Mouse (Mus musculus): ENCODE measurements around the gene Rfpl4. TPM values are rescaled to one million over a fixed set of nuclear protein-coding genes. Genes with fewer than 3 reads are reported as not detected.
"Not testable (repeated sequence)": the region's sequence is repeated elsewhere in the genome, so short reads cannot be mapped to it uniquely, and the experiment has no call there.

Rfpl4 gene
- not detected for total RNA-seq (2021)
- long read RNA-seq, experiment 1: 0 reads
- long read RNA-seq, experiment 2: 0 reads

- DNase-seq (ENCODE audit: low spot score in 2 of 2): no peak
Observed at GRCm38 (mm10) chr7:5116850-5117249, at the start of gene Rfpl4. Gene Rfpl4 (minus strand): TSS chr7:5116950.

DNA sequence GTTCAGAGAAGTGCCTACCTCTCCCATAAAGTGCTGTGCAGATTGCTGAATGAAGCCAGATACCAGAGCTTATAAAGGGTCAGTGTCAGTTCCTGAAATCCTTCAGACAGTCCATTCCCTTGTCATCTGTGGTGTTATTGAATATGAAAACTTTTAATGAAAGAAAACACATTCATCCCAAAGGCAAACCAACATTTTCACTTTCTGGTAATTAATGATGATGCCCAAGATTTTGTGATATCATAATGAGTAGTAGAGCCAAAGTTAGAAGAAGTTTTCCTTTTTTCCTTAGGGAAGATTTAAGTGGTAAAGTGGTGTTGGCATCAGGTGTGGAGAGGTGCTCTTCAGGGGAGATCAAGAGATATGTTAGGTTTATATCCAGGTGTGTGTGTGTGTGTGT is 32.8 kb upstream of the Rfpl4 start, which contains the start of gene Vmn1r55:
TSS of gene Vmn1r55 (minus strand) at position 101 of the 400 bp plus-strand sequence.
- not testable (repeated sequence) for DNase-seq (ENCODE audit: low spot score in 2 of 2)

DNA sequence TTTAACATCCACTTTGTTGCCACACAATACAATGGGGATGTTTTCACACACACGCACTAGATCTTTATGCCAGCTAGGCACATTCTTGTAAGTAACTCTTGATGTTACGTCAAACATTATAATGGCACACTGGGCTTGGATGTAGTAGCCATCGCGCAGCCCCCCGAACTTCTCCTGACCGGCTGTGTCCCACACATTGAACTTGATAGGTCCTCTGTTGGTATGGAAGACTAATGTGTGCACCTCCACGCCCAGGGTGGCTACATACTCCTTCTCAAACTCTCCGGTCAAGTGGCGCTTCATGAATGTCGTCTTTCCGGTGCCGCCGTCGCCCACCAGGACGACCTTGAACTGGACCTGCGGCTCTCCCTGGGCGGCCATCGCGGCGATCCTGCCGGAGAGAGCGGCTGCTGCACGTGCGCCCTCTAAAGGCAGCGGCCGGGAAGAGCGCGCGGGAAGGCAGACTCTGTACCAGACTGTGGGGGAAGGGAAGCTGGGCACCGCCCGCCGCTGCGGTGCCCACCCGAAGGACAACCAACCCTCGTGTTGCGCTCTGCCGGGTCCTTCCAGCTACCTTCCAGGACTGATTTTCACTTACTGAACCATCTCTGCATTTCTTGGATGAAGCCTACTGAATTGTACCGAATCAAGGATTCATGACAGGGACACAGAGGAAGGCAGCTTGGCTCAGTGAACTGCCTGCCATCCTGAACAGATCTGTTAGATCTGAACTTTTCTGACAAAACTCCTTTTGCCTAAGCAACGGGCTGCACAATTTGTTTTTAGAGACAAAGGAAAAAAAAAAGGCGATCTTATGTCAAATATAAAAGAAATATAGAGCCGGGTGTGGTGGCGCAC is 9.0 kb upstream of the Rfpl4 start, which contains the start of gene Rasl2-9:
TSS of gene Rasl2-9 (minus strand) at position 402 of the 858 bp plus-strand sequence.
- DNase-seq (ENCODE audit: low spot score in 2 of 2): peak; percentile 80 to 85

DNA sequence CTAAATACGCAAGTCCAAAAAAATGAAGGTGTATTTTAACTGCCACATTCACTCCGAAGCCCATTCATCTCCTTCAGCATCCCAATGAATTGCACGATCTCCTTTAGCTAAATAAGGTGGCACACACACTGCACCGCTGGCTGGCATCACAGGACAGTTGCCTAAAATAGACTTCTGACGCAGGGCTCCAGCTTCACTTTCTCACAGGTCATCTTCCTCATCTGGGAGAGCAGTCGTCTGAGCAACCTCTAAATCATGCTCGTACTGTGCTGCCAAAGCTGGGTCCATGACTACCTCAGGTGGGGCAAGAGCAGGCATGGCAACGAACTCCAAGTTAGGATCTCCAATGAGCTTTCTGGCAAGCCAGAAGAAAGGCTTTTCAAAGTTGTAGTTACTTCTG is 8.3 kb upstream of the Rfpl4 start:
- DNase-seq (ENCODE audit: low spot score in 2 of 2): no peak

- no peak for DNase-seq (ENCODE audit: low spot score in 2 of 2)
Observed at GRCm38 (mm10) chr7:5112701-5113100, 4.0 kb downstream of the Rfpl4 start.

DNA sequence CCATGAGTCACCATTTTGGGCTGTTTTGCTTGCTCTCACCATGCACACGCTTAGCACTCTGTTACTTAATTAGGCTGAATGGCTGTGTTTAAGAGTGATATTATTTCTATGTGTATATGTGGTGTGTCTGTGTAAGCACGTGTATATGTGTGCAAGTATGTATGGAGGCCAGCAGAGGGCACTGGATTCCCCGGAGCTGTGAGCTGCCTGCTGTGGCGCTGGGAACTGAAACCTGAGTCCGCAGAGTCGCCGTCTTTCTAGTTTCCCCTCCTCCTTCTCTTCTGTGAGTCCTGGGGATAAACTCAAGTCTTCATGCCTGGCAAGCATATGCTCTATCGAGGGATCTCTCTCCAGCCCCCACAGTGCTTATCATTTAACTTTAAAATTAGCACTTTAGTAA is 7.4 kb downstream of the Rfpl4 start:
- DNase-seq (ENCODE audit: low spot score in 2 of 2): no peak

DNA sequence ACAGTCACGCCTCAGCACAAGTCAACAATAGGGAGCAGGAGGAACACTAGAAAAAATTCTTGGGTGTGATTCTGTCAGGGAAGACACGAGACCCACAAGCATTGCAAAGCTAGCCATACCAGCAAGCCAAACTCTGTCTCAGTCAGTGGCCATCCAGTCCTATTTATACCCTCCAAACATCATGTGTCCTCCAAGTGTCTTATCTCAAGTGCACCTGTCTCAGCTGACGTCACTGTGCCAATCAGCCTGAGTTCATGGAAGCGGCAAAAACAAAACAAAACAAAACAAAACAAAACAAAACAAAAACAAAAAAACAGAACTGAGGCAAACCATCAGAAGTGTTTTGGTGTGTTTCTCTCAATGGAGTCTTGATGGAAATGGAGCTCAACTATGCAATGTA is 8.5 kb downstream of the Rfpl4 start:
- no peak for DNase-seq (ENCODE audit: low spot score in 2 of 2)

DNA sequence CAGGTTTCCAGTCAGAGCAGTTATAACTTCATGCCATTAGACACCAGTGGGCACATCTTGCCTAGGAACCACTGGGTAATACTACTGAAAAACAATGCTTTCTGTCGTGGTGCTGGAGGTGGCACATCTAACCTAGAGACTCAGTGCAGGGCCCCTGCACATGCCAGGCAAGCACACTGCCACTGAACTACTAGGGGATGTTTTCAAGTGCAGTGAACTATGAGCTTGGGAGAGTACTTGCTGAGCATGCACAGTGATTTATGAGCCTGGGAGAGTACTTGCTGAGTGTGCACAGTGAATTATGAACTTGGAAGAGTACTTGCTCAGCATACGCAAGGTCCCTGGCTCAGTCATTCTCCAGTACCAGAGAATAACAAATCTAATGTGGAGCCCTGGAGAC is 14.2 kb downstream of the Rfpl4 start:
- DNase-seq (ENCODE audit: low spot score in 2 of 2): no peak

DNA sequence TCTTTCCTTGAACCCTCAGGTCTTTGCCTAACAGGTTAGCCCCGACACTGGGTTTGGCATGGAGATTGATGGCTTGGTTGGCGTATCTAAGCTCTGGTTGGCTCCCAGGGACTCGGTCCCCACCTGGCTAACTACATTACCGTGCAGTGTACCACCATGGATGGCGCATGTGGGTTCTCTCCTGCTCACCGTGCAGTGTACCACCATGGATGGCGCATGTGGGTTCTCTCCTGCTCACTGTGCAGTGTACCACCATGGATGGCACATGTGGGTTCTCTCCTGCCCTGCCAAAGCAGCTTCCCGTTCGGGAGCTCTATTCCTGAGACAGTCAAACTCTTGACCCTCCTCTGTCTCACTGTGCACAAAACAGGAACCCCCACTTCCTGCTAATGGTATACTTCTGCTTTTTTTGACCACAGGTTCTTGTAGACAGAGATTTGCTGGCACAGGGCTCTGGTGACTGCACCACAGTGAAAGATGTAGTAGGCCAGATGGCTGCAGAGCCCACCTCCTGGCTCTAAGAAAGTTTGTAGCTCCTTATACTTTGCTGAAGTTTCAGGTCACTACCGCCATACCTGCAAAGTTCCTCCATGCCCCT is 15.6 kb downstream of the Rfpl4 start:
- DNase-seq (ENCODE audit: low spot score in 2 of 2): no peak

GRCm38 (mm10) chr7:5099796-5100195 is 17.0 kb downstream of the Rfpl4 start:
- no peak for DNase-seq (ENCODE audit: low spot score in 2 of 2)

DNA sequence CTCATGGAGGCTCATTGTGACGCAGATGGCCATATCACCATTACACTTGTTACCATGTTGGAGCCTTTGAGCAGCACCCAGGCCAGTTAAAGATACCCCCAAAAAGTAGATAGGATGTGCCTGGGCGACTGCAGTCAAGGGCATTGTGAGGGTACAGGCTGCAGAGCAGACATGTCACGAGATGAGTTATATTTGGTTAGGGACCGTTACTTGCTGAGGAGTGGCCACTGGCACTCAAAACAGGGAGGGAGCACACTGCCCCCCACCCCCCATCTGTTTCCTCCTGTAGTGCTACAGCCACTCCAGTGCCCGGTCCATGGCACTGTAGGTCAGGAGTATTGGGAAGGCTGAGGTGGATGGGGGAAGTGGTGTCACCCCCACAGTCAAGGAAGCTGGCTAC is 18.0 kb downstream of the Rfpl4 start:
- no peak for DNase-seq (ENCODE audit: low spot score in 2 of 2)

DNA sequence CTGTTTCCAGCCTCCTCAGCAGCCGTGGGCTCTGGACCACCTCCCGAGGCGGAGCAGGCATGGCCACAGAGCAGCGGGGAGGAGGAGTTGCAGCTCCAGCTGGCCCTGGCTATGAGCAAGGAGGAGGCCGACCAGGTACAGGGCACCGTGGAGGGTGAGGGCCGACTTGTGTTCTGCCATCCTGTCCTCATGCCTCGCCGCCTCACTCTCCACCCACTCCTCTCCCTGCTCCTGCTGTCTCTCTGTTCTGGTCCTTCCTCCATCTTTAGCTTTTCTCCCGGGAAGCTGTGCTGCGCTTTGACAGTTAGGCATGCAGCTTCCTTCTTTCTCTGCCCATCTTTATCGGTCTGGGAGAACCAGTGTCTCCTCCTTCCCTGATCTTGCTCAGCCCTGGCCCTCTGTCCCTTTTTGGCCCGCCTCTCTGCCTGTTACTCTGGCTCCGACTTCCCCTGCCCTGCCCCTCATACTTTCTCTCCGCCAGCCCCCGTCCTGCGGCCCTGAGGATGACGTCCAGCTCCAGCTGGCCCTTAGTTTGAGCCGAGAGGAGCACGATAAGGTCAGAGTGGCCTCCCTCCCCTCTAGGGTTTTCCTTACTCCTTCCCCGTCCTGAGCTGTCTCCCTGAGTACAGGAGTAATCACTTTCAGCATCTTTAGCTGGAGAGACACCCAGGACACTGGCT is 23.8 kb downstream of the Rfpl4 start:
- DNase-seq (ENCODE audit: low spot score in 2 of 2): peak; percentile 45 to 60

- no peak for DNase-seq (ENCODE audit: low spot score in 2 of 2)
Observed at GRCm38 (mm10) chr7:5092381-5092780, 24.4 kb downstream of the Rfpl4 start.

GRCm38 (mm10) chr7:5091008-5091728 is 25.6 kb downstream of the Rfpl4 start:
- DNase-seq (ENCODE audit: low spot score in 2 of 2): peak; percentile 43 to 63

- DNase-seq (ENCODE audit: low spot score in 2 of 2): peak; percentile 55 to 79
Observed at GRCm38 (mm10) chr7:5089853-5090252, 26.9 kb downstream of the Rfpl4 start.

DNA sequence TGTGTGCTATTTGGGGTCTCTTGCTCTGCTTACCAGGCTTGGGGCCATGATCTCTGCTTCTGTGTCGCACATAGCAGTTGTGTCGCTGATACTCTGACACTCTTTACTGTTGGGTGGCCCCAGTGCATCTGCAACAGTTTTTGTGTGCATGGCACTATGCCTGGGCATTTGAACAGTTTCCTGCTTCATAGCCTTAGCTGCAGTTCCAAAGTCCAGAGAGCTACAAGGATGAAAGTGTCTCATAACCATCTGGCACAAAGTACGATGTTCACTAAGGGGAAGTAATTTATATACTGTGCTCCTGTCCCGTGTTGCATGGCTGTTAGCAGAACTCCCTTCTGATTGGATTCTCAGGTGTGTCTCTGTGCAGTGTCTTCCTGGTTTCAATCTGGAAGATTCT is 28.9 kb downstream of the Rfpl4 start:
- DNase-seq (ENCODE audit: low spot score in 2 of 2): no peak

DNA sequence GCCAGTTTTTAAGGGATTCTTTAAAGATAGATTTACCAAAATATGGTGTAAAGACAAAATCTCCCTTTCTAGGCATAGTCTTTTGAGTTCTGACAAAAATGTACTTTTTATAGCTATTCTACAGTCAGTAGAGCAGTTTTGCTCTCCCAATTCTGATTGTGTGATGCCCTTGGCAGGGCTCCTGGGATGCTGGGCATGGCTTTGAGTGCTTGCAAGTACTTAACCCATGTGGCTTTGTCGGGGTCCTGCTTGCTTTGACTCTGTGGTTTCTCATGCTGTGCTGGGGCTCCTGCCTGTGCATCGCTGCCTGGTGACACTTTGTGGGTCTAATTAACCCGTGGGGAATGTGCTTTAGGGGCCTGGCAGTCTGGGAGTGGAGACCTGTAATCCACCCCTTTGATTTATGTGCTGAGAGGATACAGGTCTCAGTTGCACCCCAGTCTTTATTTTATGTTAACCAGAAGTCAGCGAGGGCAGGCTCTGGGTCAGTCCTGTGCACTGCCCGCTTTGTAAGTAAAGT is 29.8 kb downstream of the Rfpl4 start:
- no peak for DNase-seq (ENCODE audit: low spot score in 2 of 2)

DNA sequence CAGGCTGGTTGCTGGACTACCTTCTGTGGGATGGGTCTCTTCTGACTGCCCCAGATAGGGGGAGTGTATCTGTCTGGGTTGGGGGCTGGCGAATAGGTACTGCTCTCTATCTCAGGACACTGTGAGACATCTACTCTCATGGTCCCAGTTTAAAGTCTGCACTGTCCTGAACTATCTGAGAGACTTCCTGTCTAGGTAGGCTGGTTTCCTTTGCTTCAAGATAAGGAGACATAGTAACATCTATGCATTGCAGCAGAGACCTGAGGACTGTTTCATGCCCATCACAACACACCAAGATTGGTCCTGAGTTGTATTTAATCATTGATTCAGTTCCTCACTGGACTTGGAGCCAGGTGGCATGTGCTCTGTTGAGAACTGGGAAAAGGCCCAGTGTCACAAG is 31.2 kb downstream of the Rfpl4 start:
- no peak for DNase-seq (ENCODE audit: low spot score in 2 of 2)

- no peak for DNase-seq (ENCODE audit: low spot score in 2 of 2)
Observed at GRCm38 (mm10) chr7:5083325-5084105, 33.2 kb downstream of the Rfpl4 start.

DNA sequence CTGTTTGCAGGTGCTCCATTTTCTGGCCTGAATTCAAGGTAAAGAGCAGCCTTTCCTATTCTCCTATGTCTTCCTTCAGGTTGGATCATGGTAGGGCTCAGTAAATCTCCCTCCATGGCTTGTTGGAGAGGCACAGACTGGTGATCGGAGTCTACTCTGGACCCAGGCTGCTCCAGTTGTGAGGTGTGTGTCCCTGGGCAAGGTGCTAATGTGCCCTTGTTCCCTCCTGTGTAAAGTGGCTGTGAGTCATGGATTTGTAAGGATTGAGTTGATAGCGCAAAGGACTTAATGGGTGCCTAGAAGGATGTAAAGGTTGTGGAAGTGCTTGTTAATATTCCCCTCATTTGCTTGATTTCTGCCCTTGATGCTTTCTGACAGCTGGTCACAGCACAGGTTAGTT is 34.8 kb downstream of the Rfpl4 start:
- DNase-seq (ENCODE audit: low spot score in 2 of 2): no peak
